Mouse (Mus musculus) G1E (cell line): ENCODE results near the gene Hus1b. TPM values are rescaled to one million over a fixed set of nuclear protein-coding genes. Genes with fewer than 3 reads are reported as not detected.

ENCODE experiments used
- ATAC-seq: 2 replicates; pipeline ENCODE4 v1.8.0; 2016; ENCODE audit warnings: mild to moderate bottlenecking; ENCODE audit not compliant: insufficient number of reproducible peaks, poor library complexity, low FRiP score, severe bottlenecking; ENCODE audit errors: extremely low read depth
- DNase-seq: peaks from one replicate; pipeline ENCODE4 v3.0.0; 2012; ENCODE audit warnings: low spot score
- H3K27me3 ChIP-seq: 2 replicates; pipeline ENCODE4 v1.6.1; 2012; ENCODE audit warnings: mild to moderate bottlenecking, low read length, inconsistent platforms; ENCODE audit not compliant: insufficient read depth
- H3K36me3 ChIP-seq: replicated peaks from 2 replicates; pipeline ENCODE3; 2012; ENCODE audit warnings: mild to moderate bottlenecking, inconsistent platforms
- H3K4me1 ChIP-seq: 2 replicates; pipeline ENCODE4 v1.6.1; 2012; ENCODE audit warnings: low read depth, low read length, inconsistent platforms, mixed read lengths; ENCODE audit not compliant: insufficient read depth
- H3K4me3 ChIP-seq: 2 replicates; pipeline ENCODE4 v1.5.1; 2012; ENCODE audit warnings: low read depth, mild to moderate bottlenecking, inconsistent platforms, low read length, moderate library complexity, mixed read lengths
- H3K9me3 ChIP-seq: replicated peaks from 2 replicates; pipeline ENCODE4 v1.6.1; 2012; ENCODE audit warnings: inconsistent platforms
- CTCF ChIP-seq: IDR thresholded peaks from 2 replicates; pipeline ENCODE4 v1.5.1; 2012; ENCODE audit warnings: low read depth, low read length, inconsistent platforms, mixed read lengths
- GATA1 ChIP-seq: IDR thresholded peaks from 2 replicates; pipeline ENCODE4 v1.6.1; 2012; ENCODE audit warnings: borderline replicate concordance, low read length, inconsistent platforms, mixed read lengths
- GATA2 ChIP-seq: IDR thresholded peaks from 2 replicates; pipeline ENCODE4 v1.6.1; 2012; ENCODE audit warnings: low read depth, low read length, inconsistent platforms, borderline replicate concordance
- POLR2AphosphoS5 ChIP-seq: IDR thresholded peaks from 2 replicates; pipeline ENCODE4 v1.6.1; 2012; ENCODE audit warnings: low read depth, low read length, inconsistent platforms; ENCODE audit not compliant: insufficient replicate concordance
- TAL1 ChIP-seq: conservative IDR thresholded peaks from 2 replicates; pipeline ENCODE4 v1.6.1; 2012; ENCODE audit warnings: low read depth, low read length, inconsistent platforms, mixed read lengths
- polyA plus RNA-seq: library from polyadenylated mRNA; stranded (reverse); fragments of >175 nt; gene quantifications from 2 replicates; pipeline ENCODE4 v1.2.3, GENCODE M21; 2012
- total RNA-seq, 2 experiments: library from RNA; stranded (forward) in 1 of 2; stranded (reverse) in 1 of 2; fragments of 200-1000 nt in 1 of 2; fragments of >200 nt in 1 of 2; fragmentation: Nextera tagmentation in 1 of 2; gene quantifications; 2 replicates each; pipeline ENCODE4 v1.2.3; 2014 to 2017

Gene Hus1b
- total RNA-seq (2014; fragmentation: Nextera tagmentation): not detected in 2 replicates
- 0.87 and 1.3 TPM in 2 replicates for total RNA-seq (2017)
- polyA plus RNA-seq: not detected in 2 replicates

DNA sequence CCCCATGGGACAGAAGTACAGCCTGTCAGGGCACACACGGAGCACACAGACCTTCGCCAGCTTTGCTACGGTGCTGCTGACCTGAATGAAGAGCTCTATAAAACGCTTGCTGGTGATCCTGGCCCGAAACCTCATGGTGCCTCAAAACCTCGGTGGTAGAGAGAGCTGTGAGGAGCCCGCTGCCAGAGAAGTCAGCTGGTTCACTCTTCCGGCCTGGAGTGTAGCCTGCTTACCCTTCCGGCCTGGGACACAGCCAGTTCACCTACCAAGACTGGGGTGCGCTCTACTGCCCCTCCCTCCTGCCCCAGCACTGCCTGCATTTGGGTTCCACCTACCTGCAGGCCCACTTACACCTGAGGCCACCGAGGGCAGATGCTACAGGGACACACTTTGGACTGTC, at the start of gene Hus1b:
TSS of gene Hus1b (minus strand) at position 220 of the 400 bp plus-strand sequence.
- TF ChIP-seq GATA2 (no peak), POLR2AphosphoS5 (no peak), TAL1 (no peak)
- Histone ChIP-seq H3K36me3 (peaks cover 29% of the 10 kb centered on the region), H3K4me1 (peaks cover 7% of the 10 kb centered on the region), H3K27me3 (no peaks in the 10 kb centered on the region), H3K4me3 (no peak within 1 kb of the TSS; the same call in 1 of the 2 replicates), H3K9me3 (no peaks in the 10 kb centered on the region)
- ATAC-seq: no peak
- DNase-seq: no peak

DNA sequence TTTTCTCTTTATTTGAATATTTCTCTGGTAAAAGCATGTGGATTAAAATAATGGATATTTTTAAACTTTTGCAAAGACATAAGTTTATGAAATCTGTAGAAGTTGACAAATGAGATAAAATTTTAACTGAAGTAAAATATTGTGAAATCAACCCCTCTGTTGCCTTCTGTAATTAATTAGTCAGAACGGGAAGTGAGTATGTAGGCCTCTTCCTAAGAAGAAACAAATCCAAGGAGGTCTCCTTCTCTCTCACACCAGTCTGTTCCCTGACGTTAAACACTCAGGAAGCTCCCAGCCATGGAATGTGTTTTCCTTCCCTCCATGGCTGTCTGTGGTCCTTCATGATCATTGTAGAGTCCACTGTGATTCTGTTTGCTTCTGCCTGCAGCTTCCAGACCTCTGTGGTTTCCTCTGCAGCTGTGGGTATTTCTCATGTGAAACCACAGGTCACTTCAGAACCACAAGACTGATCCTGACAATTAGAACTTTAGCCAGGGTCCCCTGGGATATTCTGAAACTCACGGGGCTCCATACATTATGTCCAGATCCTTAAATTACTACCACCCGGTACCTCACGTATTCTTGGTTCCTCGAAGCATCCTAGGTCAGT, 46.8 kb upstream of the Hus1b start:
- H3K36me3 ChIP-seq: no peaks in the 10 kb centered on the region
- H3K4me3 ChIP-seq: no peak overlapping the region
- no peak for ATAC-seq
- no peaks in the 10 kb centered on the region for H3K4me1 ChIP-seq
- no peak for DNase-seq
- H3K27me3 ChIP-seq: peaks cover 23% of the 10 kb centered on the region
- no peak for TF ChIP-seq GATA1
- TF ChIP-seq TAL1: no peak
- no peak for TF ChIP-seq GATA2
- no peak for TF ChIP-seq CTCF
- TF ChIP-seq POLR2AphosphoS5: no peak
- no peaks in the 10 kb centered on the region for H3K9me3 ChIP-seq

DNA sequence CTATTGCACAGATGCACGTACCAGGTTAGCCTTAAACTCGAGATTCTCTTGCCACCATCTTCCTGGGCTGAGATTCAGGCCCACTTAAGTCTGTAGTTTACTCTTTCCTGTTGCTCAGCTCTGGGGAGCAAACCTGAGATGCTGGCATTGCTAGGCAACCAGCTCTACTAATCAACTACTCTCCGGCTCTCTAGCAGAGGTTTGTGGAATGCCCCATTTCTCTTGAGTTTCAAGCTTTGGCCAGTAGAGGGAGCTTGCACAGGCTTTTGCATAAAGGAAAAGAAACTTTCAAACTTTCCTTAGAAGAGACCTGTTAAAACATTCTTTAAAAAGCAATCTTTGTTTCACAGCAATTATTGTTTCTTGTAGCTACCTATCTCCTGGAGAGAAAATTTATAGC, 46.3 kb upstream of the Hus1b start:
- ATAC-seq (no peak), DNase-seq (peak; percentile 23)
- Histone ChIP-seq H3K27me3 (peaks cover 21% of the 10 kb centered on the region), H3K4me3 (no peak overlapping the region), H3K9me3 (no peaks in the 10 kb centered on the region), H3K36me3 (no peaks in the 10 kb centered on the region), H3K4me1 (no peaks in the 10 kb centered on the region)
- TF ChIP-seq GATA2: no peak
- TF ChIP-seq CTCF: 0 out of 2 replicates have a peak, but pooled peaks have one; percentile 11

DNA sequence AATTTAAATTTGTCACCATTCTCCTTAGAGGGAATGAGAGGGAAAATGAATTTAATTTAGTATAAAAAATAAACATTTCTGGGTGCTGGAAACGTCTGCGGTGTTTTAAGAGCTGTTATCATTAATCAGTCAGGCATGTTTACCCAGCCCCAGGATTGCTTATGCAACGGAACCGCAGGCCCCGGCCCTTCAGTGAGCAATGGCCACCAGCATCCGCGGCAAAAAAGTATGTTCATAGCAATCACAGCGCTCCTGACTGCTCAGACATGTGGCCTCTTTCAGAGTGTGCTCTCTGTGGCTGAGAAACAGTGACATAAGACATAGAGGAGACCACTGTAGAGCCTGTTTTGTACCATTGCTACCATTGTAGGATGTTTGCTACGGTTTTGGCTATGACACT, 42.7 kb upstream of the Hus1b start:
- DNase-seq: no peak
- peaks cover 22% of the 10 kb centered on the region for H3K27me3 ChIP-seq

DNA sequence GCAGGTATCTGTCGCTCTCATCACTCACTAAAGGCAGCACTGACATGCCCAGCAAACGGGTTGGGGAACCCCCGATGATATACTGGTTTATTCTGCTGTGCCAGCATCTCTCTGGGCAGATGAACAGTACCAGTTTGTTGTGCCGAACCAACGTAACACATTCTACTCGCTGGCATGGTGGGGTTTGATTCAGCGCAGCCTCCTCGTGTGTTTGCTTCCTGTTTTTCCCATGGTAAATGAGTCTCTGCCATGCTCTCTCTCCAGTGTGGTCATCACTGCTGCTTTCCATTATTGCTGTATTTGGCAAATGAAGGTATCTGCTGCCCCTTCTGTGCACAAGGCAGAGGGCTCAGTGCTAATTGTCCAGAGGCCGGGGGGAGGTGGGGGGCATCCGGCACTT, 42.2 kb upstream of the Hus1b start:
- DNase-seq (no peak), ATAC-seq (no peak)
- no peaks in the 10 kb centered on the region for H3K4me1 ChIP-seq
- H3K4me3 ChIP-seq: no peak overlapping the region
- no peaks in the 10 kb centered on the region for H3K9me3 ChIP-seq
- TF ChIP-seq TAL1: no peak
- no peak for TF ChIP-seq POLR2AphosphoS5
- TF ChIP-seq GATA2: no peak
- no peak for TF ChIP-seq CTCF
- no peak for TF ChIP-seq GATA1
- H3K27me3 ChIP-seq: peaks cover 21% of the 10 kb centered on the region
- no peaks in the 10 kb centered on the region for H3K36me3 ChIP-seq

More for the DNA sequence above, 42.7 kb upstream of the Hus1b start:
- H3K4me3 ChIP-seq: no peak overlapping the region
- H3K36me3 ChIP-seq: no peaks in the 10 kb centered on the region
- H3K4me1 ChIP-seq: no peaks in the 10 kb centered on the region
- H3K9me3 ChIP-seq: no peaks in the 10 kb centered on the region
- no peak for TF ChIP-seq CTCF
- no peak for TF ChIP-seq POLR2AphosphoS5
- no peak for TF ChIP-seq GATA1
- TF ChIP-seq TAL1: no peak
- no peak for TF ChIP-seq GATA2
- ATAC-seq: no peak

DNA sequence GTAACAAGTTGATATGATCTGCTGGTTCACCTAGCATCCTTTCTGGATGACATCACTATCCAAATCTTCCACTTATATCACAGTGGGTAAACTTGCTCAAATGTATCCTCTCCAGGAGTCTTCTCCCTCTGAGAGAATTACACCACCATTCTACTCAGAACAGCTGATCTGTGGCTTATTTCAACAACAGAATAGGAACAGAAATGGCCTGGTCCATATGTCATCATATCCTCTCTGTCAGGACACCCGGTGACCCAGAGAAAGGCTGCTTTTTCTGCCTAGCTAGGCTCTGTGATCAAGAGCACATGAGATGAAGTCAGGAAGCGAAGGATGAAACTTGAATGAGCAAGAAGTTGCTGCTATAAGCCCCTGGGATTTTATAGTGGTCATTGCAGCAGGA, 40.1 kb upstream of the Hus1b start:
- no peaks in the 10 kb centered on the region for H3K36me3 ChIP-seq
- H3K9me3 ChIP-seq: no peaks in the 10 kb centered on the region
- DNase-seq: no peak
- peaks cover 16% of the 10 kb centered on the region for H3K27me3 ChIP-seq
- H3K4me1 ChIP-seq: no peaks in the 10 kb centered on the region
- H3K4me3 ChIP-seq: no peak overlapping the region
- no peak for TF ChIP-seq GATA2
- TF ChIP-seq POLR2AphosphoS5: no peak
- TF ChIP-seq GATA1: no peak
- TF ChIP-seq TAL1: no peak
- TF ChIP-seq CTCF: no peak
- ATAC-seq: no peak
